Mouse (Mus musculus) liver, embryonic 13.5 days (tissue): ENCODE measurements around the gene Csrnp2. TPM values are rescaled to one million over a fixed set of nuclear protein-coding genes. Genes with fewer than 3 reads are reported as not detected.
A peak's percentile ranks its signal among the peaks of the same experiment; 100 is the strongest.
"Not testable (repeated sequence)": the region's sequence is repeated elsewhere in the genome, so short reads cannot be mapped to it uniquely, and the experiment has no call there.

ENCODE experiments used
- ATAC-seq: fragments of 200-750 bp; cut with Nextera tagmentation; 2 replicates; pipeline ENCODE4 v1.8.0; 2017; ENCODE audit warnings: low read depth, mild to moderate bottlenecking, moderate number of reproducible peaks, moderate library complexity
- DNase-seq: peaks from one replicate; pipeline ENCODE4 v3.0.0; 2022
- H3K27ac ChIP-seq: fragments of 300-500 bp; sonication (generic); 2 replicates; pipeline ENCODE4 v1.5.1; 2015; ENCODE audit warnings: moderate library complexity, mild to moderate bottlenecking, inconsistent platforms
- H3K27me3 ChIP-seq: fragments of 300-500 bp; sonication (generic); 2 replicates; pipeline ENCODE4 v1.6.1; 2015; ENCODE audit warnings: mild to moderate bottlenecking, inconsistent platforms
- H3K36me3 ChIP-seq: fragments of 300-500 bp; sonication (generic); 2 replicates; pipeline ENCODE4 v1.6.1; 2015; ENCODE audit warnings: mild to moderate bottlenecking, inconsistent platforms
- H3K4me1 ChIP-seq: fragments of 300-500 bp; sonication (generic); replicated peaks from 2 replicates; pipeline ENCODE4 v1.6.1; 2015; ENCODE audit warnings: inconsistent platforms
- H3K4me2 ChIP-seq: fragments of 300-500 bp; sonication (generic); 2 replicates; pipeline ENCODE4 v1.6.1; 2015; ENCODE audit warnings: inconsistent platforms, mild to moderate bottlenecking, moderate library complexity
- H3K4me3 ChIP-seq: fragments of 300-500 bp; sonication (generic); replicated peaks from 2 replicates; pipeline ENCODE4 v1.5.1; 2015; ENCODE audit warnings: mild to moderate bottlenecking, inconsistent platforms
- H3K9ac ChIP-seq: fragments of 300-500 bp; sonication (generic); 2 replicates; pipeline ENCODE4 v1.6.1; 2015; ENCODE audit warnings: mild to moderate bottlenecking, inconsistent platforms
- H3K9me3 ChIP-seq: fragments of 300-500 bp; sonication (generic); replicated peaks from 2 replicates; pipeline ENCODE4 v1.6.1; 2016; ENCODE audit warnings: inconsistent platforms
- WGBS: fragments of 180-500 bp; shearing (Covaris S2); methylation state at CpG from one replicate; pipeline ENCODE4 v1.1.7; 2015; ENCODE audit not compliant: insufficient replicate concordance; 5-methylcytosine and 5-hydroxymethylcytosine counted together
- polyA plus RNA-seq: library from polyadenylated mRNA; unstranded; fragments of >200 nt; fragmentation: Nextera tagmentation; extraction: Ambion mirVana; gene quantifications from 2 replicates; pipeline ENCODE4 v1.2.1, GENCODE M21; 2015

The Csrnp2 gene
- 1.1 and 1.3 TPM in 2 replicates for polyA plus RNA-seq

DNA sequence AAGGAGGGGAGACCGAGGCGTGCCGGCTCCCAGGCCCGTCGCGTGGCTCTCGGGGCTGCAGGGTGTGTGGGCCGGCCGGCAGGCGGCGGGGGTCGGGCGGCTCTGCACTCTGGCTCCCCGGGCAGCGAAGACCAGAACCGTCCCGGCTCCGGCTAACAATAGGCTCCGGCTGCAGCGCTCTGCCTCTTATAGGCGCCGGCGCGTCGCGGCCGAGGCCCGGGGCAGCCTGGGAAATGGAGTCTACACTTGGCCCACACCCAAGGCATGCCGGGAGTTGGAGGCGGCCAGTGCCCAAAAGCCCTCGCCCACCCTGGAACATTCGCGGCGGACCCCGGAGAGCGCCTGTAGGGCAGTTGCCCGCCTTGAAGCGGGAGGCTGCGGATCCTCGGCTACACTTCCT, at the start of gene Csrnp2:
Csrnp2 (minus strand) TSS at position 387 of the 400 bp plus-strand sequence.
- Histone ChIP-seq H3K27ac (peak within 1 kb of the TSS; percentile 41), H3K4me1 (peaks cover 21% of the 10 kb centered on the region), H3K4me3 (peak within 1 kb of the TSS; percentile 71), H3K27me3 (peaks cover 19% of the 10 kb centered on the region), H3K4me2 (peak within 1 kb of the TSS; percentile 98), H3K36me3 (no peaks in the 10 kb centered on the region), H3K9ac (peak within 1 kb of the TSS; percentile 82), H3K9me3 (no peaks in the 10 kb centered on the region)
- ATAC-seq = peak; percentile 94
- peak; percentile 83 for DNase-seq
- under 1% methylated on average over 40 of the region's 40 CpGs for WGBS

DNA sequence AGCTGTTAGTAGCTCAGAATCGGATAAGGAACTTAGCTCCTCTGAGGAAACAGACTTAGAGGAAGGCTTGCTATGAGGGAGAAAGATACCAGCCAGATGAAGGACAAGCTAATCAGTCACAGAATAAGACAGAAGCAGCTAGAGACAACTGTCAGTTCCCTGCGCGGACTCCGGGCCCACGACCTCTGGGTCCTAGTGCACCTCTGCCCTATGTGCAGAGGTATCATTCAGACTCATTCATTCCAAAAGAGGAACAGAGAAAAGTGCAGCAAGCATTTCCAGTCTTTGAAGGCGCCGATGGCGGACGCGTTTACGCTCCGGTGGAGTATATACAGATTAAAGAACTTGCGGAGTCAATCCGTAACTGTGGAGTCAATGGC, 48.4 kb upstream of the Csrnp2 start:
- not testable (repeated sequence) for H3K27ac ChIP-seq, DNase-seq, H3K4me3 ChIP-seq, H3K4me2 ChIP-seq, ATAC-seq, H3K9me3 ChIP-seq, H3K27me3 ChIP-seq, H3K36me3 ChIP-seq, H3K4me1 ChIP-seq, H3K9ac ChIP-seq
- 88% methylated on average over 14 of the region's 14 CpGs for WGBS

DNA sequence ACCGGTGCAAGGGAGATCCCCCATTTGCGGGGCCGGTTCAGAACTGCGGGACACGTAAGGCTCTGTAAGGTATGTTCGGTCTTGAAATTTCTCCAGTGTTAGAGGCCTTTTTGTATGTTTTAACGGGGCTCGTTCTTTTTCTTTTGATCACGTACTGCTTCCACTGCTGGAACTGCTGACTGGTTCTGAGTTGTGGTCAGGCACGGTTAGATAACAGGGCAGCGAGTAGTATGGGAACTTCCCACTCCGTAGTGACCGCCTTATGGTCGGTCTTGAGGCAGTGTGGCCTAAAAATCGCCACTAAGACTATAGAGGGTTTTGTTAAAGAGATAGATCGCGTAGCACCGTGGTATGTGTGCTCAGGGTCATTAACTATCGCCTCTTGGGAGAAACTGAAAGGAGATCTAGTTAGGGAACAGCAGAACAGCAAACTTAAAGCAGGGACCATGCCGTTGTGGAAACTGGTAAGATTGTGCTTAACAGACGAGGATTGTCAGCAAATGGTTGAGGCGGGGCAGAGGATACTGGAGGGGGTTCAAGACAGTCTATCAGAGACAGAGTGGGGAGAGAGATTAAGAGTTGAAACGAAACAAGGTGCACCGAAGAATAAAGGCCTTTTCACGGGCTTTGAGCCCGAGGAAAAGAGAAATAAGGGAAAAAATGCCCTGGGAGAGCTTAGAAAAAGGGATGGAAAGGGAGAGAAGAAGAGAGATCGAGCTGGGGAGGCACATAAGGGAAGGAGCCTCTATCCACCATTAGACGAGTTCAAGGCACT, 47.8 kb upstream of the Csrnp2 start:
- not testable (repeated sequence) for H3K9ac ChIP-seq, H3K4me1 ChIP-seq, H3K36me3 ChIP-seq, H3K27me3 ChIP-seq, H3K27ac ChIP-seq, ATAC-seq, H3K9me3 ChIP-seq, H3K4me2 ChIP-seq, DNase-seq, H3K4me3 ChIP-seq
- 81% methylated on average over 28 of the region's 28 CpGs for WGBS

DNA sequence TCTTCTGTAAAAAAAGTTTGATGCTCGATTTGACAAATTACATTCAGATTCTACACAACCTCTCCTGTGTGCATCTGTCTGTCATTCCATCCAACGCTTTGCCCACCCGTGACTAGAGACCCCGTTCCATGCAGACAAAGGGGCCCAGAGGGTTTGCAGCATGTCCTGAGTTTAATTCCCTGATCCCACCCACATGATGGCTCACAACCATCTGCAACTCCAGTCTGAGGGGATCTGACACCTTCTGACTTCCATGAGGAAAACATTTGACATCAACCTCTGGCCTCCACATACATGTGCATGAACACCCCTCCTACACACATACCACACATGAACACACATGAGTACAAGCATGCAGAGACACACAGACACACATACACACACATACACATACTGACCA, 46.1 kb upstream of the Csrnp2 start:
- Histone ChIP-seq H3K36me3 (peaks cover 2% of the 10 kb centered on the region; the same call in 1 of the 2 replicates), H3K4me2 (no peak overlapping the region), H3K9ac (no peak overlapping the region), H3K27ac (no peak overlapping the region), H3K4me1 (no peaks in the 10 kb centered on the region), H3K4me3 (no peak overlapping the region), H3K9me3 (no peaks in the 10 kb centered on the region), H3K27me3 (no peaks in the 10 kb centered on the region)
- ATAC-seq (no peak), DNase-seq (no peak)
- WGBS = 70% methylated on average over 4 of the region's 4 CpGs

DNA sequence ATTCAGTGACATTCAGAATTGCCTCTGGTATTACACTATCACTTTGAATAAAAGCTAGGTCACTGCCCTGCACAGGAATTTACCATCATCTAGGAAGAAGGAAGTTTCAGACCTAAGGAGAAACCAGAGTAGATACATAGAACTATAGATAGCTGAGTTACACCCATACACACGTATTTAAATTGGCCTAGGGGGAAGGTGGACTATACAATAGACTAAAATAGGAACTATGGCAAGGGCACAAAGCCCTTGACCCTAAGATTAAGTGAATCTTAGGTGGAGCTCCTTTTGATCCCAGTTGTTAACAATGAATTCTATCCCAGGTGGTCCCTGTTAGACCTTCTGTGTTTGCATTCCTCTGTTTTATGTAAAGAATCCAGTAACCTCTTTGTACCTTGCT, 45.7 kb upstream of the Csrnp2 start:
- H3K9me3 ChIP-seq, H3K4me3 ChIP-seq, H3K4me2 ChIP-seq, H3K27me3 ChIP-seq, ATAC-seq, DNase-seq, H3K4me1 ChIP-seq, H3K27ac ChIP-seq, H3K9ac ChIP-seq, H3K36me3 ChIP-seq: not testable (repeated sequence)
- WGBS = 59% methylated on average over 1 of the region's 1 CpGs

DNA sequence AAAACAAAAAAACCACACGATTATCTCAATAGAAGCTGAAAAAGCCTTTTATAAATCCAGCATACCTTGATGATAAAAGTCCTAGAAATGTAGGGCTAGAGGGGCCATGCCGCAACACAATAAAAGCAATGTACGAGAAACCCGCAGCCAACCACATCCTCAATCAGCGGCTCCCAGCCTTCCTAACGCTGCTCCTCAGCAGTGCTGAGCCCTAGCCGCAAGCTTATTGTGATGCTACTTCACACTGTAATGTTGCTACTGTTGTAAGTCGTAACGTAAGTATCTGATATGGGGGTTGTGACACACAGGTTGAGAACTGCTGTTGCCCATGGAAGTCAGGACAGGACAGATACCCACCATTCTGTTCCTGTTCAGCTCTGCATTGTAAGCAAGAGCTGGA, 44.1 kb upstream of the Csrnp2 start:
- H3K27me3 ChIP-seq = no peaks in the 10 kb centered on the region
- 73% methylated on average over 9 of the region's 9 CpGs for WGBS
- no peaks in the 10 kb centered on the region for H3K9me3 ChIP-seq
- DNase-seq (no peak), ATAC-seq (no peak)
- no peak overlapping the region for H3K27ac ChIP-seq
- H3K4me3 ChIP-seq = no peak overlapping the region
- no peak overlapping the region for H3K4me2 ChIP-seq
- H3K4me1 ChIP-seq = no peaks in the 10 kb centered on the region
- H3K9ac ChIP-seq = no peak overlapping the region
- peaks cover 2% of the 10 kb centered on the region; the same call in 1 of the 2 replicates for H3K36me3 ChIP-seq

DNA sequence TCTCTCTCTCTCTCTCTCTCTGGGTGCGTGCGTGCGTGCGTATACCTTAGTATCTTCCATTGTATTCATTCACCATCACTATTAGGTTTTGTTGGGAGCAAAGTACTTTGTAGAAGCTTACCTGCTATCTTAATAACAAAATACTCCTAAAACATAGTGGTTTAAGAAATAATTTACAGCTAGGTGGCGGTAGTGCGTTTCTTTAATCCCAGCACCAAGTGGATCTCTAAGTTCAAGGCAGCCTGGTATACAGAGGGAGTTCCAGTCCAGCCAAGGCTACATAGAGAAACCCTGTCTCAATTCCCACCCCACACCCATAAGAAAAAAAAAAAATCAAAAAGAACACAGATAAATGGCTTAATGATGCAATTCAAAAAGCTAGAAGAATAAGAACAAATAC, 42.6 kb upstream of the Csrnp2 start:
- Histone ChIP-seq H3K36me3 (no peaks in the 10 kb centered on the region), H3K27me3 (no peaks in the 10 kb centered on the region), H3K27ac (no peak overlapping the region), H3K4me3 (no peak overlapping the region), H3K9me3 (no peaks in the 10 kb centered on the region), H3K9ac (no peak overlapping the region), H3K4me2 (no peak overlapping the region), H3K4me1 (no peaks in the 10 kb centered on the region)
- no peak for DNase-seq
- 70% methylated on average over 6 of the region's 6 CpGs for WGBS
- ATAC-seq = no peak

DNA sequence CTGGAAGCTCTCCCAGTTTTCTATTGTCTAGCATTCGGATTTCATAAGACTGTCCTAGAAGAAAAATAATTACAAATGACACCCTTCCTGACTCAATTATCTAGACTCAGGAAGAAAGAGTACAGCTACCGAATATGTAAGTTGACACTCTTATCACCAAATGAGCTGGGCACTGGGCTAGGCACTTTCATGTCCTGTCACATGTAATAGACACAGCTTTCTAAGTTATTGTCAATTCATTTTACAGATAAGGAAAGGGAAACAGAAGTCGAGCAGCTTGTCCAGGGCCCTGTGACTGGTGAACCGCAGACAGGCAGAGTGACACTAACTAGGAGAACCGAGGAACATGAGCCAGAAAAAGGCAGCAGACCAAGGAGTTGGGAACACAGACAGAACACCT, 32.6 kb upstream of the Csrnp2 start:
- Histone ChIP-seq H3K4me1 (no peaks in the 10 kb centered on the region), H3K9me3 (no peaks in the 10 kb centered on the region), H3K4me3 (no peak overlapping the region), H3K4me2 (no peak overlapping the region), H3K36me3 (peaks cover 4% of the 10 kb centered on the region; the same call in 1 of the 2 replicates), H3K9ac (no peak overlapping the region), H3K27me3 (no peaks in the 10 kb centered on the region), H3K27ac (no peak overlapping the region)
- ATAC-seq (no peak), DNase-seq (no peak)
- 39% methylated on average over 5 of the region's 5 CpGs for WGBS

DNA sequence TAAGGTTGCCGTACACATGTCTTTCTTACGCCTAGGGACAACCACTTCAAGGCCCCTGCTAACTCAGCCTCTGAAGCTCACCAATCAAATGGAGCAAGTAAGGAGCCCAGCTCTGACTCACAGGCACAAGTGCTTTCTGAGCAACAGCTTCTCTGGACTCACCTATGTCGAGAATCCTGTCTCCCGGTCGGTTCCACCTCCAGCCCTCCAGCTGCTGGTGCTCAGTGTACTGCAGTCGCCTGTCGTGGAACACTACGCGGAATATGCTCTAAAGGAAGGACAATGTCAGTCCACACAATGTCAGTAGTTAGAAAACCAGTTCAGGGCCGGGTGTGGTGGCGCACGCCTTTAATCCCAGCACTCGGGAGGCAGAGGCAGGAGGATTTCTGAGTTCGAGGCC, 30.1 kb upstream of the Csrnp2 start:
- 83% methylated on average over 14 of the region's 14 CpGs for WGBS
- no peak for ATAC-seq
- H3K27ac ChIP-seq = no peak overlapping the region

DNA sequence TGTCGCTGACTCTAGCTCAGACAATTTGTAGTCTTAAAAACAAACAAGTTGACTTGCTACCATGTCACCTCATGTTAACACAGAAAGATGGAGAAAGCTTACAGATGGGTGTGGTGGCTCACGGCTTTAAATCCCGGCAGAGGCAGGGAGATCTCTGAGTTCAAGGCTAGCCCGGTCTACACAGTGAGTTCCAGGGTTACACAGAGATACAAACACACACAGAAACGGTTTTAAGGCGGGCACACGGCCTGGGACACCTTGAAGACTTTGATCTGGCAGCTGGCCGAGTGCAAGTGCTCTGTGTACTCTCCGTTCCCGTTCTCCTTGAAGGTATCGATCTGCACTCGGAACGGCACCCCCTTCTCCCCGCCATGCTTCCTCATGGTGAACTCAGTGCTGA, 25.0 kb upstream of the Csrnp2 start:
- Histone ChIP-seq H3K4me1 (no peaks in the 10 kb centered on the region), H3K27ac (no peak overlapping the region), H3K4me3 (no peak overlapping the region), H3K9me3 (no peaks in the 10 kb centered on the region), H3K36me3 (peaks cover 16% of the 10 kb centered on the region), H3K9ac (no peak overlapping the region), H3K27me3 (no peaks in the 10 kb centered on the region), H3K4me2 (no peak overlapping the region)
- no peak for DNase-seq
- 83% methylated on average over 14 of the region's 14 CpGs for WGBS
- no peak for ATAC-seq

More for the DNA sequence above, 30.1 kb upstream of the Csrnp2 start:
- Histone ChIP-seq H3K9ac (no peak overlapping the region), H3K4me1 (no peaks in the 10 kb centered on the region), H3K4me3 (no peak overlapping the region), H3K36me3 (peaks cover 10% of the 10 kb centered on the region), H3K4me2 (no peak overlapping the region), H3K9me3 (no peaks in the 10 kb centered on the region), H3K27me3 (no peaks in the 10 kb centered on the region)
- no peak for DNase-seq

DNA sequence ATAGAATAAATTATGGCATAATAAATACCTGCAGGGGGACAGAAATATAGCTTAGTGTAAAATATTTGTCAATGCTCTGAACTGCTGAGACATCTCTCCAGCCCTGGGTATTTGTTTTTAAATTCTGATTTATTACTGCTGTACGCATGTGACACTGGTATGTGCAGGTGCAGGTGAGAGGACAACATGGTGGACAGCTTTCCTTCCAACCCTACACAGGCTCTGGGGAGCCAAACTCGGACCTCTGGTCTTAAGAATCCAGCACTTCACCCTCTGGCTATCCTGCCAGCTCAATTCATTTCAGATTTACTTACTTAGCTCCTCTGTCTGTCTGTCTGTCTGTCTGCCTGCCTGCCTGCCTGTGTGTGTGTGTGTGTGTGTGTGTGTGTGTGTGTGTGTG, 19.8 kb upstream of the Csrnp2 start:
- WGBS = 71% methylated on average over 2 of the region's 2 CpGs

DNA sequence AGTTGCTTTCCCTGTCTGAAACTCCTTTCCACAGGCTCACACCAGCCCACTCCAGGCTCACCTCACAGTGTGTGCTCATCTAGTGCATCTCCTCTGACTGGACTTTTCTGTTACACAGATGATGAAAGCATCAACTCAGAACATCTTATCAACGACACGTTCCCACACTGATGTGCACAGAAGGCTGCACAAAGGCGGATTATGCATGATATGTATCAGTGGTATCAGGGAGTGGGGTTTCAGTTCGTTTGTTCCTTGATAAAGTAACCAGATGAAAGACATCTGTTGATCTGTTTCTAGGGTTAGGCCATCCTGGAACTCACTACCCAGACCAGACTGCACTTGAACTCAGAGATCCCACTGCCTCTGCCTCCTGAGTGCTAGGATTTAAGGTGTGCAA, 18.1 kb upstream of the Csrnp2 start:
- ATAC-seq (no peak), DNase-seq (no peak)
- Histone ChIP-seq H3K9ac (no peak overlapping the region), H3K4me1 (no peaks in the 10 kb centered on the region), H3K9me3 (no peaks in the 10 kb centered on the region), H3K27ac (no peak overlapping the region), H3K4me2 (no peak overlapping the region), H3K27me3 (no peaks in the 10 kb centered on the region), H3K36me3 (peaks cover 34% of the 10 kb centered on the region), H3K4me3 (no peak overlapping the region)
- 55% methylated on average over 4 of the region's 4 CpGs for WGBS

More for the DNA sequence above, 19.8 kb upstream of the Csrnp2 start:
- H3K4me1 ChIP-seq = no peaks in the 10 kb centered on the region
- no peak overlapping the region for H3K4me2 ChIP-seq
- H3K9me3 ChIP-seq = no peaks in the 10 kb centered on the region
- DNase-seq (no peak), ATAC-seq (no peak)
- no peak overlapping the region for H3K4me3 ChIP-seq
- H3K36me3 ChIP-seq = peaks cover 27% of the 10 kb centered on the region
- H3K27me3 ChIP-seq = no peaks in the 10 kb centered on the region
- no peak overlapping the region for H3K27ac ChIP-seq
- H3K9ac ChIP-seq = no peak overlapping the region
